Mouse (Mus musculus) small intestine, adult 2 months (tissue): ENCODE data around the gene Mfsd5.

Source experiments
- CTCF ChIP-seq: fragments of 200-500 bp; IDR thresholded peaks from 2 replicates; pipeline ENCODE4 v1.5.1; 2012; ENCODE audit warnings: low read depth, mild to moderate bottlenecking, control low read depth, inconsistent platforms, low read length, moderate library complexity, mixed read lengths; ENCODE audit not compliant: insufficient replicate concordance, insufficient read length; ENCODE audit errors: extremely low read depth
- POLR2A ChIP-seq: fragments of 200-500 bp; IDR thresholded peaks from 2 replicates; pipeline ENCODE4 v1.6.1; 2012; ENCODE audit warnings: low read depth, mild to moderate bottlenecking, control low read depth, inconsistent platforms, low read length, moderate library complexity

DNA sequence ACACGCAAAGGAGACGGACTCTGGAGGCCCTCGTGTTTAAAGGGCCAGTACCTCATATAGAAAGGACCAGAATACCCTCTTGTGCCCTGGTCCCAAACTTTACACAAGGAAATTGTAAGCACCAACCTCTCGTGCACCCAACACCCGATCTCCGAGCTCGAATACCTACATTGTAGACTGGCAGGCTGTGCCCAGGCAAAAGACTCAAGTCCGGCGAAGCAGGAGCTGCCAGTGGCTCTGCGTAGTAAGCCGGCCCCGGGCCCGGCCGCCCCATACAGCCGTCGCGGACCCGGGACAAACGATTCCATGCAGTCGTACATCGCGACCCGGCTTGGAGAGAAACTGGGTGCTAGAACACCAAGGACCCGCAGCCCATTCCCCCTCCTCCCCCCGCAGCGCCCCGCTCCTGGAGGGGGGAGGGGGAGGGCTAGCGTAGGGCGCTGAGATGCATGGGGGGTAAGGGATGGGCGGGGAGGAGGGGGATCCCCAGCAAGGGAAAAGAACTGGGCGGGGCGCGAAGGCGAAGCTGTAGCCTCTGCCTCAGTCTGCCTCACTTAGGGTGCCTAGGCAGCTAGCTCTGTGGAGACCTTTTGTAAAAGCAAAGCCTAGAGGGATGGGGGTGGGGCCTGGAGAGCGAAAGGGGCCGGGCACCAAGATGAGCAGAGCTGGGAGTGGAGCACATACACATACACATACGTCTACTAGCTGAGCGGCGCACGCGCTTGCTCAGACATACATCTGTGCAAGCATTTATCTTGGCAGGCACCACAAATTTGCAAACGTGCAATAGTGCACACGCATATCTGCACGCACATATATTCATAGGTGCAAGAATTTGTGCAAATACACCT is 33.1 kb upstream of the Mfsd5 start:
- TF ChIP-seq CTCF (no peak), POLR2A (no peak)
